Mouse (Mus musculus) mouse embryonic stem cell (cell line): ENCODE measurements around the gene Gm45844.
"Not testable (repeated sequence)": the region's sequence is repeated elsewhere in the genome, so short reads cannot be mapped to it uniquely, and the experiment has no call there.

ENCODE experiments used
- in situ Hi-C, 2 experiments: fragments of 300-500 bp; cut with MboI; formaldehyde crosslinking; loops; 1 replicate in 1 of 2; 3 replicates in 1 of 2; pipeline ENCODE4 v1.14.3; 2019 to 2020; ENCODE audit warnings: low sequenced_read_pairs in 2 of 2, low pct_unique_long_range_greater_than_20kb in 1 of 2, mixed read lengths in 1 of 2; ENCODE audit not compliant: unreplicated experiment in 1 of 2

Gm45844 gene

DNA sequence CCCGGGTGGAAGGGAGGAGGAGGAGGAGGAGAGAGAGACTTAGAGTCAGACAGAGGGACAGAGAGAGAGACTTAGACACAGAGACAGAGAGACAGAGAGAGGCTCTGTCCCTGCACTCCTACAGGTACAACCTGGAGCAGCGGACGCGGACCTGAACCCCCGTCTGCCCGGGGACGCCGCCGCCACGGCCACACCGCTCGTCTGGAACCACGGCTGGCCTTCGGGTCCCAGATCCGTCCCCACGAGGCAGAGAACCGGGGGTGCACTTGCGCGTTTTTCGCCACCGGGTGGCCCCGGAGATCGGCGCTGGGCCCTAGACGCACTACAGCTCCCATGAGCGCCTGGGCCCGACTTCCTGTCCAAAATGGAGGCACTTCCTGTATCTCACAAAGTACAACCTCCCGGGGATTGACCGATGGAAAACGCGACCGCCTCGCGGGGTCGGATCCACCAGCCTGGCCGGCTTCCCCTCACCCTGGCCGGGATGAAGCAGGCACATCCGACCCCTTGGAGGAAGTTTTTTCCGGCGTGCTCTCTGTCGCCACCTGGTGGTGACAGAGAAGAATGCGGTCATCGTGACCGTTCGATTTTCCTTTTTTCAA is at the start of gene Gm45844:
Gene Gm45844, minus strand, starts transcription at position 324 of the 602 bp plus-strand sequence.
- in situ Hi-C loops = loop anchor here (25.0 kb wide), 6 partner anchors 216 to 916 kb away; partner anchors contain the start of genes Olfr1350 (in 1 of the 2), Zfp78 (in 1 of the 2) and Zim1 (in 1 of the 2)

DNA sequence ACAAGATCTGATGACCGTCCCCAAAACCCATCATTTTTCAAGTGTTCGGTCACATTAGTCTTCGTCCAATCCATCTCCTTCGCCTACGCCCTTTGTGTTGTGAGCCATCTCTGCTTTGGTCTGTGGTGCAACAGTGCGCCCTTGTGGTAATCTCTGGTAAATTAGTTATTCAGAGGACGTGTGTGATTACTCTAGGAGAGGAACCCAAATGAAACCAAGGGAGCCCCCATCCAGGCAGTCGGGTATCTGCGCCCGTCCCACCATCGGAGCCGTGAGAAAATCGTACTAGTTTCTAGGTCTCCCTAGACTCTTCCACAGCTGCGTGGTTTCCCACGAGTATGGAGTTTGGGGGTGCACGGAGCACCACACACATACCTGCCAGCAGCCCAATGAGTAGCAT is 17.5 kb upstream of the Gm45844 start:
- in situ Hi-C loops = loop anchor here (10.0 to 25.0 kb wide), 10 partner anchors 101 to 933 kb away; partner anchors contain the start of genes Olfr1350 (in 1 of the 2), Zfp773 (in 1 of the 2), Zfp78 (in 1 of the 2) and Zim1 (in 1 of the 2)

DNA sequence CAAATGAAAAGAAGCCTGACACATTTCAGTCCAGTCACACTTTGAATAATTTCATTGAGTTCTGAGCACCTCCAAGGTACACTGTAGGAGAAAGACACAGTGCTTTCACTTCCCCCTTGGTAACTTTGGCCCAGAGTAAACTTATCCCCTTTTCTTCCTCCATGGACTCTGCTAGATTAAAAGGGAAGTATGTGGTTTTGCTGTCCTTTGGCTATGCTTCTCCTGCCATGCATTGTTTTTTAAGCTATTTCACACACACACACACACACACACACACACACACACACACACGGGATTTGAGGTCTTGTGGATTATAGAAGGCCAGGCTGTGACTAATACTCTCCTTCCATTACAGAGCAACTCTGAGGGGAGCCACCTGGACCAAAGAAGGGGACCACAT is 3.3 kb upstream of the Gm45844 start:
- in situ Hi-C loops = loop anchor here (10.0 to 25.0 kb wide), 7 partner anchors 107 to 919 kb away; partner anchors contain the start of genes Olfr1350 (in 1 of the 2), Zfp418 (in 1 of the 2), Zfp78 (in 1 of the 2) and Zim1 (in 1 of the 2)

DNA sequence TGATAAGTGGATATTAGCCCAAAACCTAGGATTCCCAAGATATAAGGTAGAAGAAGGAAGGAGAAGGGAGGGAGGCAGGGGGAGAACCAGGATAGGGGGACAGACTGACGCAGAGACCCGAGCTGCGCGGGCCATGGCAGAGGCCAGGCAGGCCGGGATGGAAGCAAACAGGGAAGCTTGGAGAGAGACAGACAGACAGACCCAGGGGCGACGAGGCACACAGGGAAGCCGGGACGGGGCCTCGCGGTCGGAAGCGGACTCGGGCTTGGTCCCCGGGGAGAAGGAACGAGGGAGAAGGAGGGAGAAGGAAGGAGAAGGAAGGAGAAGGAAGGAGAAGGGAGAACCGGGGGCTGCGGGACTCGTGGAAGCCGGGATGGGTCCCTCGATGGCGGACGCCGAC is 533 bp downstream of the Gm45844 start:
- in situ Hi-C loops = loop anchor here (25.0 kb wide), 6 partner anchors 215 to 915 kb away; partner anchors contain the start of genes Olfr1350 (in 1 of the 2), Zfp78 (in 1 of the 2) and Zim1 (in 1 of the 2)

DNA sequence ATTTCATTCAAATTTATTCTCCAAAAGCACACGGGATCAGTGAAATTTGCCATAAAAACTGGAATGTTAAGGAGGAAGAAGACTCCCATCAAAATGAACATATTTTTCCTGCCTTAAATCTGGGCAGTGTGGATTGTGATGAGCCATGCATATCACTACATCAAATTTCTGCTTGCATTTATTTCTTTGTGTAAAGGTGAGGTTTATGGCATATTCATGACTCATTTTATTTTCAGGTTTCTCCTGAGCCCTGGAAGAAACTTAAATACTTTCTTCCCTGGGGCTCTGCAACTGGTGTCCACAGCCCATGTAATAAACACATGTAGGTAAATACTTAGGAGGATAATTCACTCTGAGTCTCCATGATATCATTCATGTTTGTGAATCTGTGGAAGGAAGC is 30.9 kb downstream of the Gm45844 start, which contains the start of gene Vmn2r29:
Gene Vmn2r29, minus strand, starts transcription at position 101 of the 400 bp plus-strand sequence.
- in situ Hi-C loops = not testable (repeated sequence)

DNA sequence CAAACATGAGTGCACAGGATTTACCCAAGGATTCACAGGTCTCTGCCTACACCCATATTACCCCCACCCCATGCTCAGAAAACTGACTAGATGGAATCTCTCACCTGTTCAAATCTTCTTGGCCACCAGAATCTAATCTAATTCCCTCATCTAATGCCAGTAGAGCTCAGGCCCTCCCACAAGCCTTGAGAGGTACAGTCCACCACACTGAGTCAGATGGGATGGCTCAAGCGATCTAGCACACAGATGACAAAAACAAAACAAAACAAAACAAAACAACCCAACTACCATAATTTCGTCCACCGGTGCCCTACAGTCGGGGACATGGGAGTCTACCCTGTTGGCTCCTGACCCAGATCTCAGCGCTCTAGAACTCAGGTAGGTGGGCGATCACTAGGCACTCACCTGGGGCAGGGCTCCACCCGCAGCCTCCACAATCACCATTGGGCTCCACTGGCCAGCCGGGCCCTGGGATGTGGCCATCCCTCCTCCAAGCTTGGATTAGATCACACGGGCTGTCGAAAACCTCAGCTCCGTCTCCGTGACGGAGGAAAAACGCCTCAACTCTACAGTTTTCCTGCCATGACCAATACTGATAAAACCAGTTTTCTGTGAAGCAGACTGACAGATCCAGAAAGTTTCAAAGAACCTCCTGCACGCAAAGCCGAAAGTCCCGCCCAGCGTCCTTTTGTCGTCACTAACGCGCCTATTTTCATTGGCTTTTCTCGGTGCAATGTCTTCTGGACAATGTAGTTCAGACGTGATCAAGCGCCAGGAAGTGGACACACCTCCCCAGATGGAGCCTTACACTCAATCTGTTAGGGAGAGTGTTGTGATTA is 68.6 kb downstream of the Gm45844 start, which contains the start of gene Zfp772:
Gene Zfp772, minus strand, starts transcription at position 686 of the 839 bp plus-strand sequence.
- in situ Hi-C loops = not testable (repeated sequence)

DNA sequence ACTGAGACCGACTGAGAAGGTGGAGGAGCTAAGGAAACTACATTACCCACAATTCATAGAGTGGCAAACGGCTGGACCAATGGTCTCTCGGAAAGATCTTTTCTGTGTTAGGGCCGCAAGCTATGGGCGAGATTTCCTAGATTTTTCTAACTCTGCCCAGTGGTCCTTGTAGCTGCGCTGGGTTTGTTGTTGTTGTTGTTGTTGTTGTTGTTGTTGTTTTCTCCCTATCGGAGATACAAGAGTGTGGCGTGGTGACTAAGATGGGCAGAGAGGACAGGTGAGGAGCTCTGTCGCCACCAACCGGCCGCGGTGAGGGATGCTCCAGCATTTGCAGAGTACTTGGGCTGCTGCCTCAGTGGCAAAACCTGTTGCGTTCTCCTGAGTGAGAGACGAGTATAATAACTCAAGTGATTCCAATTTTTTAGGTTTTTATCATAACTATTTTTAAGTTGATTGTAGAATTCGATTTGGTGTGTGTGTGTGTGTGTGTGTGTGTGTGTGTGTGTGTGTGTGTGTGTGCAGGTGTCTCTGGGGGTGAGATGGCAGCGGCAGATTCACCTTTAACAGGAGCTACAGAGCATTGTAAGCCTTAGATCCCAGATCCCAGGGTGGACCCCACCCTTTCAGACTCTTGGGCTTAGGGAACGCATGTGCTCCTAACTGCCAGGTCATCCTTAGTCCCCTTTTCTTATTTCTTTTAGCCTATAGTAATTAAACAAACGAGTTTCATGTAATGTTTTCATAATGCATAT is 89.7 kb downstream of the Gm45844 start:
- in situ Hi-C loops = loop anchor here (25.0 kb wide), 3 partner anchors 476 to 601 kb away; no protein-coding TSS in a partner anchor

DNA sequence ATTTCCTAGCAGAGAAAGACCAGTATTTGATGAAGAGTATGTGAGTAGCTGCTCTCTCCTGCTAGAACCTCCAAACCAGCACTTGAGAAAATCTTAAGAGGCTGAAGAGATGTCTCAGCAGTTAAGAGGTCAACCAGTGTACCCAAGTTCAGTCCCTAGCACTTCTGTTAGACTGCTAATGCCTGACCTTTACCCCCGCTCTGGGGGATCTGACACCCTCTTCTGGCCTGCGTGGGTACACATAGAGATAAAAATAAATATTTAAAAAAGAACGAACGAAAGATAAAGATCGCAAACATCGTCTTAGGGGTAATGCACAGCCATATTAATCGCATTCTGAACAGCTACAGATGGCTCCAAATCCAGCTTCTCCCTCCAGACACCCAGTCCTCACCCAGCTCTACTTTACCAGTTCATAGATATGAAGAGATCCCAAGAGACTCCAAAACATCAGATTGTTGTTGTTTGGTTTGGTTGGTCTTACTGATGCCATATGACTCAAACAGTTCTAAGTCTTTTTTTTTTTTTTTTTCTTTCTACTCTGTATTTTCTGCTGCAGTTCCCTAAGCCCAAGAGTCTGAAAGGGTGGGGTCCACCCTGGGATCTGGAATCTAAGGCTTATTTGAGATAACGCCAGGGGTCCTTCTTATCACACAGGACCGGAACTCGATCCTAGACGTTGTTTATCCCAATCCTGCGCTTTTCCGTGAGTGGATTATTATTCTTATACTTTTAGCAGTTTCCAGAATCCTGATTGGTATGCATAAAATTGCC is 90.5 kb downstream of the Gm45844 start:
- in situ Hi-C loops = loop anchor here (25.0 kb wide), 3 partner anchors 475 to 600 kb away; no protein-coding TSS in a partner anchor

DNA sequence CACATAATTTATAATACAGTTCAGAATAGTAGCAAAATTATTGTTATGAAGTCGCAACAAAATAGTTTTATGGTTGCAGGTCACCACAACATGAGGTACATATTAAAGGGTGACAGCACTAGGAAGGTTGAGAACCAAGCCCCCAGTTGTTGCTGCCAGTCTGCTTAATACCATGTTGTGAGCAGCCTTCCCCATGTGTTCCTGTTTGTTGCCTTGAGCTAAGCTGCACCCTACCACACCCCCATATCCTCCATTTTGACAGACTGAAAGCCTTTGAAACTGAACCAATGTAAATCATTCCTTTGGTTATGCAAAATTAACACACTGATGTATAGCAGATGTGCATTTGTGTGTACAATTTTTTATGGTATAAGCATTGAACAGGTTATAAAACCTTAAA is 92.2 kb downstream of the Gm45844 start:
- in situ Hi-C loops = loop anchor here (25.0 kb wide), 3 partner anchors 474 to 599 kb away; no protein-coding TSS in a partner anchor

DNA sequence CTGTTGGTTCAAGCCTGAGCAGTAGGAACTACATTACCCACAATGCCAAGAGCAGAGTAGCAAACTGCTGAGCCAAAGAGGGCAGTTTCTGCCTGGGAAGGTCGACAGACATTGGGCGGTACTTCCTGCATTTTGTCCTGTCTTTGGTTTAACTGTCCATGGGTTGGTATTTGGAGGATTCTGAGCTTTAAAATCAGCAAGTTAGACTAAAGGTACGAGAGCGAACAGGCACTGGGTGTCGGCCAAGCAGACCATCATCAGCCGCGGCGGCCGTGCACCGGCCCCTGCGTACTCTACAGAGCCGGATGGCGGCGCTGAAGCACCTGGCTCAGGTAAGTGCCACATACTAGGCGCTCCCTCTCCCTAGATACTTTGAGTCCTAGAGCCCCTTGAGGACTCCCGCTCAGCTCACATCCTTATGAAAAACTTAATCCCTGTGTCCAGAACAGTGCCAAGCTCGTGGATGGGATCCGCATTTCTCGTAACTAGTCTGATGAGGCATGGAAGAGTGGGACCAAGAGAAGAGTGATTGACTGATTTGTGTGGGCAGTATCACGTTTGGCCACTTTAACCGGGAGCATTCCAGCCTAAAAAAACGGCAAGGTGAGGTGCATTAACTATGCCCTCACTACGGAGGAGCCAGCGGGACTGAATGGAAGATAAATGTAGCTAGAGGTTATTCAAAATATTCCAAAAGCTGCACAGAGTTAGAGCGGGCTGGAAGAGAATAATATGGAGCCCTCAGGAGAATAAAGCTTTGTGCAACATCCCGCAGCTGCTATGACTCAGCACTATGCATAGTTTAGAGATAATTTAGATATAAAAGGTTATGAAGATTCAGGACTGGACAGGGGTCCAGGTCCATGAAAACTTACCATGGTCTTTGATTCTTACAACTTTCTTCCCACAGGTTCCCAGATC is 106.6 kb downstream of the Gm45844 start, which contains the start of gene Zfp418:
Gene Zfp418, plus strand, starts transcription at position 104 of the 921 bp plus-strand sequence.
- in situ Hi-C loops = loop anchor here (5.0 to 25.0 kb wide), 4 partner anchors 34 to 134 kb away; partner anchors contain the start of gene Zfp773 (in 2 of the 2)
